Mouse (Mus musculus): ENCODE data around the gene Rpa2. TPM values are rescaled to one million over a fixed set of nuclear protein-coding genes. Genes with fewer than 3 reads are reported as not detected.
"Not testable (repeated sequence)": the region's sequence is repeated elsewhere in the genome, so short reads cannot be mapped to it uniquely, and the experiment has no call there.

Gene Rpa2
- polyA plus RNA-seq (2015; fragmentation: Nextera tagmentation; extraction: Ambion mirVana) = 108 and 109 TPM in 2 replicates

DNA sequence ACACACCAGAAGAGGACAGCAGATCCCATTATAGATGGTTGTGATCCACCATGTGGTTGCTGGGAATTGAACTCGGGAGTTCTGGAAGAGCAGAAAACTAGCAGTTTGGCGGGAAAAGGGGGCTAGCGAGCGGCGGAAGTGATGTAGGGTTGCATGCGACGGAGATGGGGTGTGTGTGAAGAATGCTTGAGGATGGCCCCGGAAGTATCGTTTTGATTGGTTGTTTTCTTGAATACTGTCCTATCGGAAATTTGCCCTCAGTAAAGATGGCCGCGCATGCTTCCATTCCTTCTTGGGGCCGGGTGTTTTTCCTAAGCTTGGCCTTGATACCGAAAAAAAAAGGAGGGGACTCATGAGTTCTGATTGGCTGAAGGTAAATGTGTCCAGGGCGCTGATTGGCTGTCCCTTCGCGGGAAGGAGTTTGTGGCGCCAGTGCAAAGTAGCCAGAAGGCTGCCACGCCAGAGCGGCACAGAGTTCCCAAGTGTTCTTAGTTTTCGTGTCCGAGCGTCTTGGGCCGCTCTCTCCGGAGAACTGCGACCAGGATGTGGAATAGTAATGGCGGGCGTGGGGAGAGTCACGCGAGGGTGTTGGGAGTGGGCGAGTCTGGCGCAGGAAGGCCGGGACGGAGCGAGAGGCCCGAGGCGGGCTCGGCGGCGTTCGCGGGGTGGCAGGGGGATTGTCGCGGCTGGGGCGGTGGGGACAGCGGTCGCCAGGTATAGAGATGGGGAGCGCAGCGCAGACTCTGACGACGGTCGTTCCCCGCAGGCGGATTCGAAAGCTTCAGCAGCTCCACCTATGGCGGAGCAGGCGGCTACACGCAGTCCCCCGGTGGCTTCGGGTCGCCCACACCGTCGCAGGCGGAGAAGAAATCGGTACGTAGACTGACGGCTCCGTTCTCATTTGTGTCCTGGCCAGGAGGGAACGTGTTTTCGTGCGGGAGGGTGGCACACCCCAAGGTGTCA lies at the start of gene Rpa2:
Gene Rpa2 (plus strand): TSS at position 419 of the 963 bp plus-strand sequence.
- H3K27me3 ChIP-seq (ENCODE audit: insufficient read depth, low read length) = no peaks in the 10 kb centered on the region
- H3K27ac ChIP-seq (ENCODE audit: low read length) = peak within 1 kb of the TSS; percentile 82
- H3K9ac ChIP-seq (replicated peaks; ENCODE audit: low read length) = peak within 1 kb of the TSS; percentile 82
- under 1% methylated on average over 66 of the region's 71 CpGs for WGBS
- peak within 1 kb of the TSS; percentile 88 for H3K4me3 ChIP-seq (ENCODE audit: low read length)
- H3K9me3 ChIP-seq (ENCODE audit: low read length) = no peaks in the 10 kb centered on the region
- H3K4me2 ChIP-seq (replicated peaks; ENCODE audit: low read depth, low read length) = peak within 1 kb of the TSS; percentile 73
- peaks cover 10% of the 10 kb centered on the region for H3K4me1 ChIP-seq (ENCODE audit: insufficient read depth, low read length)
- ATAC-seq (ENCODE audit: low FRiP score, low TSS enrichment) = peak; percentile 96
- H3K36me3 ChIP-seq (ENCODE audit: insufficient read depth, low read length) = peaks cover 23% of the 10 kb centered on the region

DNA sequence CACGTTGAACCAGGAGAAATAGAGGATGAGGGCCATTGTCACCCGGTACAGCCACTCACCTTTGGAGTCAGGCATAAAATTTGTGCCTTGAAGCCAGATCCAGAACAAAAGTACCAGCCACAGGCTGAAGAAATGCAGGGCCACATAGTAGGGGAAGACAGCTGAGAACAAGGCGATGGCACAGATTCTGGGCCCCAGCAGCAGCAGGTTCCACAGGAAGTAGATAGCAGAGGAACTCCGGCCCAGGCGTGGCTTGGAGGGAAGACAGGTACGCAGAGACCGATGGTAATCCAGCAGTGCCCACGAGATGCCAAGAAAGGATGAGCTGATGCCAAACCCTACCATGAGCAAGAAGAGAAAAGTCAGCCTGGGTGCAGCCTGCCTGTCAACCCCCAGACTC lies 39.9 kb upstream of the Rpa2 start:
- Histone ChIP-seq H3K9ac (replicated peaks; ENCODE audit: low read length) (no peak overlapping the region), H3K4me3 (ENCODE audit: low read length) (no peak overlapping the region), H3K4me2 (replicated peaks; ENCODE audit: low read depth, low read length) (no peak overlapping the region), H3K27ac (ENCODE audit: low read length) (no peak overlapping the region), H3K36me3 (ENCODE audit: insufficient read depth, low read length) (no peaks in the 10 kb centered on the region), H3K4me1 (ENCODE audit: insufficient read depth, low read length) (peaks cover 8% of the 10 kb centered on the region; the same call in 1 of the 2 replicates), H3K9me3 (ENCODE audit: low read length) (no peaks in the 10 kb centered on the region), H3K27me3 (ENCODE audit: insufficient read depth, low read length) (no peaks in the 10 kb centered on the region)
- WGBS = 90% methylated on average over 8 of the region's 8 CpGs
- ATAC-seq (ENCODE audit: low FRiP score, low TSS enrichment) = no peak

DNA sequence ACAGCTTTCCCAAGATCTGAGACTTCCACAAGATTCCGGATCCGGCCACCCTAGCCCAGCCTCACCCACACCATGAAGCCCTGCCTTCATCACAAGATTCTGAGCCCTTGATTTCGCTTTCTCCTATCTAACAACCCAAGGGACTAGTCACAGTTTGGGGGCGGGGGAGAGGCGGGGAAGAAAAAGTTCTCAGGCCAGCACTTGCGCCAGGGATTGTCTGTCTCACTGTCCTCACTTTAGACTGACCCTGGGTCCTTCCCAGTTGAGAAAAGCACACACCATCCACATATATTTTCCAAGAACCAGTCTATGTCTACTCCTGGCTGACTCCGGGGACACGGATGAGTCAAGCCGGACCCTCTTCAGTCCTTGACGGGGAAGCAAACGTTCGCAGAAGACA lies 36.5 kb upstream of the Rpa2 start:
- Histone ChIP-seq H3K4me1 (ENCODE audit: insufficient read depth, low read length) (peaks cover 8% of the 10 kb centered on the region; the same call in 1 of the 2 replicates), H3K36me3 (ENCODE audit: insufficient read depth, low read length) (no peaks in the 10 kb centered on the region), H3K27ac (ENCODE audit: low read length) (no peak overlapping the region), H3K9ac (replicated peaks; ENCODE audit: low read length) (peak overlapping the region; percentile 64), H3K4me2 (replicated peaks; ENCODE audit: low read depth, low read length) (peak overlapping the region; percentile 62), H3K27me3 (ENCODE audit: insufficient read depth, low read length) (no peaks in the 10 kb centered on the region), H3K4me3 (ENCODE audit: low read length) (peak overlapping the region; percentile 56), H3K9me3 (ENCODE audit: low read length) (no peaks in the 10 kb centered on the region)
- WGBS = 48% methylated on average over 12 of the region's 12 CpGs
- no peak for ATAC-seq (ENCODE audit: low FRiP score, low TSS enrichment)

- Histone ChIP-seq H3K9ac (replicated peaks; ENCODE audit: low read length) (peak within 1 kb of the TSS; percentile 64), H3K4me3 (ENCODE audit: low read length) (peak within 1 kb of the TSS; percentile 56), H3K36me3 (ENCODE audit: insufficient read depth, low read length) (no peaks in the 10 kb centered on the region), H3K4me2 (replicated peaks; ENCODE audit: low read depth, low read length) (peak within 1 kb of the TSS; percentile 62), H3K27me3 (ENCODE audit: insufficient read depth, low read length) (no peaks in the 10 kb centered on the region), H3K27ac (ENCODE audit: low read length) (no peak within 1 kb of the TSS), H3K4me1 (ENCODE audit: insufficient read depth, low read length) (peaks cover 8% of the 10 kb centered on the region; the same call in 1 of the 2 replicates), H3K9me3 (ENCODE audit: low read length) (no peaks in the 10 kb centered on the region)
- peak; percentile 99 for ATAC-seq (ENCODE audit: low FRiP score, low TSS enrichment)
- WGBS = 2% methylated on average over 34 of the region's 34 CpGs
Observed at GRCm38 (mm10) chr4:132732148-132732684, 35.9 kb upstream of the Rpa2 start, which contains the start of gene Xkr8. Gene Xkr8 (minus strand): TSS chr4:132732546.

DNA sequence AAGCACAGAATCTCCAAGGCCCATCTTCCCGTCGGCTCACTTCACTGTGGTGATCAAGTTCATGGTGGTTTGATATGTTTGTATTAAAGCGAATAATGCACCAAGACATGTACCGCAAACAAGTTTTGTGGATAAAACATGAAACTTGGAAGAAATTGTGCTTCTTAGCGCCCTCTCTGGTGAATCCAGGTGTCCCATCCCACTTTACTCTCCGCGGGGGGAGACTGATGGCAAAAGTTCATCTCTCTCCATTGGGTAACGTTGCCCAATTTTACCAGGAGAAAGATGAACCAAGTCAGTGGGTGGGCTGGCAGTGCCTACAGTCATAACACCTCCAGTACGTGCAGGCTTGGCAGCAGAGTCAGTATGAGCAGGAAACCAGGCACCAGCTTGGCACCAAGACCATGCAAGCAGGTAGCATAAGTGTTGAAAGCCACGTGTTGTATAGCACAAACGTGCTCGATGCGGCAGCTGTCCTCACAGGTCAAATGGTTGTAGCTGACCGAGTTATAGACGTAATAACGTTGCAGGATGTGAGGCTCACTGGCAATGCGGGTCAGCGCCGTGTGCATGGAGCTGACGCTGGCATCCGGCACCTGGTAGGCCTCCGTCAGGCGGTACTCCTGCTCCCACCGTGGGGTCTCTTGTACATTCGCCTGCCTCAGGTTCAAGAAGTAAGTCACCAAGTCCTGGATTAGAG lies 34.9 kb upstream of the Rpa2 start:
- 94% methylated on average over 25 of the region's 25 CpGs for WGBS
- no peak overlapping the region for H3K4me2 ChIP-seq (replicated peaks; ENCODE audit: low read depth, low read length)
- H3K27ac ChIP-seq (ENCODE audit: low read length) = no peak overlapping the region
- ATAC-seq (ENCODE audit: low FRiP score, low TSS enrichment) = no peak
- no peak overlapping the region for H3K9ac ChIP-seq (replicated peaks; ENCODE audit: low read length)
- no peaks in the 10 kb centered on the region for H3K27me3 ChIP-seq (ENCODE audit: insufficient read depth, low read length)
- H3K9me3 ChIP-seq (ENCODE audit: low read length) = no peaks in the 10 kb centered on the region
- H3K4me1 ChIP-seq (ENCODE audit: insufficient read depth, low read length) = peaks cover 8% of the 10 kb centered on the region; the same call in 1 of the 2 replicates
- H3K36me3 ChIP-seq (ENCODE audit: insufficient read depth, low read length) = no peaks in the 10 kb centered on the region
- no peak overlapping the region for H3K4me3 ChIP-seq (ENCODE audit: low read length)

- H3K4me1 ChIP-seq (ENCODE audit: insufficient read depth, low read length) = peaks cover 8% of the 10 kb centered on the region; the same call in 1 of the 2 replicates
- H3K27me3 ChIP-seq (ENCODE audit: insufficient read depth, low read length) = no peaks in the 10 kb centered on the region
- 98% methylated on average over 2 of the region's 2 CpGs for WGBS
- H3K9me3 ChIP-seq (ENCODE audit: low read length) = no peaks in the 10 kb centered on the region
- ATAC-seq (ENCODE audit: low FRiP score, low TSS enrichment) = no peak
- H3K36me3 ChIP-seq (ENCODE audit: insufficient read depth, low read length) = no peaks in the 10 kb centered on the region
- no peak overlapping the region for H3K4me3 ChIP-seq (ENCODE audit: low read length)
- H3K9ac ChIP-seq (replicated peaks; ENCODE audit: low read length) = no peak overlapping the region
- no peak overlapping the region for H3K4me2 ChIP-seq (replicated peaks; ENCODE audit: low read depth, low read length)
- H3K27ac ChIP-seq (ENCODE audit: low read length) = no peak overlapping the region
Observed at GRCm38 (mm10) chr4:132734766-132735165, 33.4 kb upstream of the Rpa2 start.

- Histone ChIP-seq H3K27me3 (ENCODE audit: insufficient read depth, low read length) (no peaks in the 10 kb centered on the region), H3K4me3 (ENCODE audit: low read length) (no peak overlapping the region), H3K9me3 (ENCODE audit: low read length) (no peaks in the 10 kb centered on the region), H3K9ac (replicated peaks; ENCODE audit: low read length) (no peak overlapping the region), H3K27ac (ENCODE audit: low read length) (no peak overlapping the region), H3K36me3 (ENCODE audit: insufficient read depth, low read length) (no peaks in the 10 kb centered on the region), H3K4me2 (replicated peaks; ENCODE audit: low read depth, low read length) (no peak overlapping the region), H3K4me1 (ENCODE audit: insufficient read depth, low read length) (peaks cover 8% of the 10 kb centered on the region; the same call in 1 of the 2 replicates)
- no peak for ATAC-seq (ENCODE audit: low FRiP score, low TSS enrichment)
- WGBS = 83% methylated on average over 2 of the region's 2 CpGs
Observed at GRCm38 (mm10) chr4:132735389-132735788, 32.7 kb upstream of the Rpa2 start.

- Histone ChIP-seq H3K9ac (replicated peaks; ENCODE audit: low read length) (no peak overlapping the region), H3K4me1 (ENCODE audit: insufficient read depth, low read length) (peaks cover 8% of the 10 kb centered on the region; the same call in 1 of the 2 replicates), H3K4me3 (ENCODE audit: low read length) (no peak overlapping the region), H3K27ac (ENCODE audit: low read length) (no peak overlapping the region), H3K27me3 (ENCODE audit: insufficient read depth, low read length) (no peaks in the 10 kb centered on the region), H3K4me2 (replicated peaks; ENCODE audit: low read depth, low read length) (no peak overlapping the region), H3K9me3 (ENCODE audit: low read length) (no peaks in the 10 kb centered on the region), H3K36me3 (ENCODE audit: insufficient read depth, low read length) (no peaks in the 10 kb centered on the region)
- no peak for ATAC-seq (ENCODE audit: low FRiP score, low TSS enrichment)
- WGBS = 66% methylated on average over 3 of the region's 3 CpGs
Observed at GRCm38 (mm10) chr4:132735894-132736293, 32.2 kb upstream of the Rpa2 start.

DNA sequence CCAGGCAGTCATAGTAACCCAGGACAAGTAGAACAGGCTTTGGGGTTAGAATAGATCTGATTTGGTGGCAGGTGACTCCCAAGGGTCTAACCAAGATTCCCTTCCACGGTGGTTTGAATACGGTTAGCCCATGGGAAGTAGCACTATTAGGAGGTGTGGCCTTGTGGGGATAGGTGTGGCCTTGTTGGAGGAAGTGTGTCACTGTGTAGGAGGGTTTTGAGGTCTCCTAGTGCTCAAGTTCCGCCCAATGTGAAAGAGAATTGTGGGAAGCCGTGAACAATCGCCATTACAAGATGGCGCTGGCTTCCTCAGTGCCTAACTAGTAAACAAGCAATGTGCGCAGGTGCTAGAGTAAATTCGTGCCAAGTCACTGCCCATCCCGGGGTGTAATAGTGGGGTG lies 31.0 kb upstream of the Rpa2 start:
- H3K4me3 ChIP-seq (ENCODE audit: low read length); H3K27ac ChIP-seq (ENCODE audit: low read length); H3K9me3 ChIP-seq (ENCODE audit: low read length); ATAC-seq (ENCODE audit: low FRiP score, low TSS enrichment); H3K27me3 ChIP-seq (ENCODE audit: insufficient read depth, low read length); H3K36me3 ChIP-seq (ENCODE audit: insufficient read depth, low read length); H3K9ac ChIP-seq (replicated peaks; ENCODE audit: low read length); H3K4me1 ChIP-seq (ENCODE audit: insufficient read depth, low read length); H3K4me2 ChIP-seq (replicated peaks; ENCODE audit: low read depth, low read length): not testable (repeated sequence)
- WGBS = 93% methylated on average over 9 of the region's 9 CpGs
